Mouse (Mus musculus) midbrain, embryonic 10.5 days (tissue): ENCODE measurements at regions not wholly inside any gene's neighbourhood (a gene's known extent, or its start where the extent isn't known, plus 50 kb on each side); places are given as distances from the start of the nearest gene placed in this dataset.

ENCODE experiments used
- DNase-seq: peaks from one replicate; pipeline ENCODE4 v3.0.0-alpha.2; 2017; ENCODE audit warnings: low spot score
- H3K27ac ChIP-seq: fragments of 300-500 bp; sonication (generic); replicated peaks from 2 replicates; pipeline ENCODE4 v1.5.1; 2016; ENCODE audit warnings: mild to moderate bottlenecking
- H3K27me3 ChIP-seq: fragments of 300-500 bp; sonication (generic); 2 replicates; pipeline ENCODE4 v1.6.1; 2016; ENCODE audit warnings: low read depth, mild to moderate bottlenecking; ENCODE audit not compliant: poor library complexity, severe bottlenecking
- H3K36me3 ChIP-seq: fragments of 300-500 bp; sonication (generic); 2 replicates; pipeline ENCODE4 v1.6.1; 2016; ENCODE audit warnings: mild to moderate bottlenecking, moderate library complexity
- H3K4me1 ChIP-seq: fragments of 300-500 bp; sonication (generic); 2 replicates; pipeline ENCODE4 v1.6.1; 2016
- H3K4me3 ChIP-seq: fragments of 300-500 bp; sonication (generic); 2 replicates; pipeline ENCODE4 v1.5.1; 2016; ENCODE audit warnings: mild to moderate bottlenecking, moderate library complexity
- H3K9me3 ChIP-seq: fragments of 300-500 bp; sonication (generic); replicated peaks from 2 replicates; pipeline ENCODE4 v1.6.1; 2016; ENCODE audit warnings: mild to moderate bottlenecking
- WGBS: fragments of 180-500 bp; shearing (Covaris S2); methylation state at CpG from one replicate; pipeline ENCODE4 v1.1.7; 2016; 5-methylcytosine and 5-hydroxymethylcytosine counted together

DNA sequence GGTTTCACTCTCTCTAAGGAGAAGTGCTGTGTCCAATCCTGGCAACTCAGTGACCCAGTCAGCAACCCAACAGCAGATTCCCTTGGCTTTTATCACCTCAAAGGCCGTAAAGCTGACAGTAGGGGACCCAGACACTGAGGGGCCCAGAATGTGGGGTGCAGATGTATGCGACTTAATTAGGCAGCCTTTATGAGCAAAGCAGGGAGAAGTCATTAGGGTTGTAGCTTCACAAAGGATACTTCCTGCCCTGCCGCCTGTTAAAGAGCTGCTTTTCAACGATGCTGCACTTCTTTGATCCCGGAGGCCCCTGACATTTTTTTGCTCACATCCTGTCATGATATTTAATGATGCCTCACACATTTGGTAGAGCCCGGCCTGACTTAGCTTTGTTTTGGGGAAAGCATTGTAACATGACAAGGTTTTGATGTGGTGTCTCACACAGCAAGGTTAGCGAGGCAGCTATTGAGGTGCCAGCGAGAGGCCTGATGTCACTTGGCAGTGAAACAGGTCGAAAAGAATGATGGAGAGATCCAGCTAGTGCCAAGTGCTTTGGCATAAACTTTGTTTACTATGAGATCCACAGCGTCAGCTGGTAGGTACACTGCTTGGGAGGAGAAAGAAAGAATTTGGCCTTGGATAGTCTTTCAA lies 240.2 kb downstream of the Slc4a3 start:
- WGBS: 59% methylated on average over 10 of the region's 10 CpGs

DNA sequence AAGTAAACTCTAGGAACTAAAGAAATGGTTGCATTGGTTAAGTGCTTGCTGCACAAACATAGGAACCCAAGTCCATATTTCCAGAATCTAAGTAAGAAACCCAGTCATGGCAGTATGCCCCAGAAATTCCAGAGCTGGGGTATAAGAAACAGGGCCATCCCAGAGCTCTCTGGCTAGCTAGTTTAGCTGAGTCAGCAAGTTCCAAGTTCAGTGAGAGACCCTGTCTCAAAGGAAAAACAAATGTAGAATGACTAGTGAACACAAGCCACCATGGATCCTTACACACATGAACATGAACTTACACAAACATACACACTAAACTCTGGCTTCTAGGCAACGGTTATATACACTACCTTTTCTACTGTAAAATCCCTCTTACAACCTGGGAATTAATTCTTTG lies 245.4 kb downstream of the Slc4a3 start:
- Histone ChIP-seq H3K27me3 (peaks cover 22% of the 10 kb centered on the region), H3K9me3 (peaks cover 9% of the 10 kb centered on the region; the same call in 1 of the 2 replicates)
- 90% methylated on average over 1 of the region's 1 CpGs for WGBS

More for the DNA sequence above, 240.2 kb downstream of the Slc4a3 start:
- peaks cover 14% of the 10 kb centered on the region for H3K4me1 ChIP-seq
- H3K27me3 ChIP-seq: peaks cover 35% of the 10 kb centered on the region
- H3K36me3 ChIP-seq: no peaks in the 10 kb centered on the region
- no peak overlapping the region for H3K4me3 ChIP-seq
- no peaks in the 10 kb centered on the region for H3K9me3 ChIP-seq
- DNase-seq: no peak
- H3K27ac ChIP-seq: no peak overlapping the region

DNA sequence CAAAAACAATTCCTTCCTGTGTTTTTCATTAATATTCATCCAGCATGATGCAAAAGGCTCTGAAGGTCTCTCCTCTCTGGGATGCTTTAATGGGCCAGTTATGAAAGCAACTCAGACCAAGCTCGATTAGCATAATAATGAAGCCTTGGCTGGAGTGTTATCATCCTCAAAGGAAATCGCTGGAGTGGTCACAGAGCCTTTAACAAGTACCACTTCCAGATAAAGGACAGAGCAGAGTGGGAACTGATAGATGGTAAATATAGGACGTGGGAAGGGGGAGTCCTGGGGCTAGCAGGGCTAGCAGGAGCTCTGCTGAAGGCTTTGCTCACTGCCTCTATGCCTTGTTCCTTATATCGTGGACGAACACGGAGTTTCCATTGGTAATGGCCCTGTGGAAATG lies 251.7 kb downstream of the Slc4a3 start:
- H3K27me3 ChIP-seq: peaks cover 28% of the 10 kb centered on the region
- H3K36me3 ChIP-seq: no peaks in the 10 kb centered on the region
- peaks cover 6% of the 10 kb centered on the region; the same call in 1 of the 2 replicates for H3K9me3 ChIP-seq
- peaks cover 23% of the 10 kb centered on the region for H3K4me1 ChIP-seq
- no peak overlapping the region for H3K27ac ChIP-seq
- 51% methylated on average over 6 of the region's 6 CpGs for WGBS
- DNase-seq: no peak
- no peak overlapping the region for H3K4me3 ChIP-seq

More for the DNA sequence above, 245.4 kb downstream of the Slc4a3 start:
- H3K36me3 ChIP-seq: no peaks in the 10 kb centered on the region
- H3K4me1 ChIP-seq: peaks cover under 1% of the 10 kb centered on the region; the same call in 1 of the 2 replicates
- no peak for DNase-seq
- no peak overlapping the region for H3K4me3 ChIP-seq
- H3K27ac ChIP-seq: no peak overlapping the region

DNA sequence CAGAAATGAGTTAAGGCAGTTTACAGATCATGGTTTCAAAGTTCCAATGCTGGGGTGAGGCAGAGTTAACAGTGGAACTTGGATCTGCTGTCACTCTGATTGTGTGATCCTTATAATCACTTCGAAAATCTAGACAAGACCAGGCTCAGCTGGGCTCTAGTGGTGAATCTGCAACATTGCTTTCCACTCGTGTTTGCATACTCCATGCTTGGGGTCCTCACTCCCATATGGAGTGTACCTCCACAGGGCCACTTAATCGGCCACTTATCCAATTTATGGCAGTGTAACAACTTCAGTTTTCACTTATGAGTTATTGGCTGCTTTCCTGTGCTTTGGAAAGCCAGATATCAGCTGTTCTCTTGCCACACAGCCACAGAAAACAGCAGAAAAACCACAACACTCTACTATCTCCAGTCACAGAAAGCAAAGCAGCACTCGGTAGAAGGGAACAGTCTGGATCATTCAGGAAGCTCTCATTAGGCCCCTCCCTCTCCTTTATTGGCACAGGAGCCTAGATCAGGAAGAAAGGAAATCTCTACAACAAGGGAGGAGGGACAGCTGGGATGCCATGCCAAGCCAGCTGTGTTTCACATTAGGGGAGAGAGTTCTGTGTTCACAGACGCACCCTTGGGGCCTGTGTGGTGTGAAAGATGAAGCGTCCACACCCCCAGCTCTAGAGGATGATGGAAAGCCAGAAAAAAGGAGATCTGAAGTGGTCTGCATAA lies 252.5 kb downstream of the Slc4a3 start:
- H3K36me3 ChIP-seq: no peaks in the 10 kb centered on the region
- H3K27ac ChIP-seq: peak overlapping the region; percentile 43; the same call in 1 of the 2 replicates
- peaks cover 35% of the 10 kb centered on the region for H3K27me3 ChIP-seq
- no peaks in the 10 kb centered on the region for H3K9me3 ChIP-seq
- WGBS: 75% methylated on average over 6 of the region's 6 CpGs
- DNase-seq: no peak
- H3K4me1 ChIP-seq: peaks cover 29% of the 10 kb centered on the region
- H3K4me3 ChIP-seq: no peak overlapping the region

DNA sequence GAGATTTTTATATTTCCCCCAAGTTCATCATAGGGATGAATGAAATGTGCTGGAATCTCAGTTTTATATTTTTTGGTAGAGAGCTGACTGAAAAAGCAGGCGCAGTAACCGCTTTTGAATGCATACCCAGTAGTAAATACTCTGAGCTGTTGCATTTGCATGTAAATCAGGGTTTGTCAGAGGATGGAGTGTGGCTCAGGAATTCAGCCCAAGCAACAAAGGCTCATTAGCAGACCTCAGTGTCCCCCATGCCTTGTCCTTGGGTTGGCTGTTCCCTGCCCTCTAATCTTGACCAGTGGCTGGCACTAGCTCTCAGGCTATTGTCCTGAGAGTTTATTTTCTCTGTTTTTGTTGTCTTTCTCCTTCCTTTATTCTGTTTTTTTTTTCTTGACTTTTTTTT lies 258.4 kb downstream of the Slc4a3 start:
- H3K4me3 ChIP-seq: no peak overlapping the region
- 11% methylated on average over 2 of the region's 2 CpGs for WGBS
- no peaks in the 10 kb centered on the region for H3K36me3 ChIP-seq
- no peak for DNase-seq
- peaks cover 26% of the 10 kb centered on the region for H3K4me1 ChIP-seq
- H3K27me3 ChIP-seq: peaks cover 22% of the 10 kb centered on the region
- H3K9me3 ChIP-seq: no peaks in the 10 kb centered on the region
- peak overlapping the region; percentile 52; the same call in 1 of the 2 replicates for H3K27ac ChIP-seq

DNA sequence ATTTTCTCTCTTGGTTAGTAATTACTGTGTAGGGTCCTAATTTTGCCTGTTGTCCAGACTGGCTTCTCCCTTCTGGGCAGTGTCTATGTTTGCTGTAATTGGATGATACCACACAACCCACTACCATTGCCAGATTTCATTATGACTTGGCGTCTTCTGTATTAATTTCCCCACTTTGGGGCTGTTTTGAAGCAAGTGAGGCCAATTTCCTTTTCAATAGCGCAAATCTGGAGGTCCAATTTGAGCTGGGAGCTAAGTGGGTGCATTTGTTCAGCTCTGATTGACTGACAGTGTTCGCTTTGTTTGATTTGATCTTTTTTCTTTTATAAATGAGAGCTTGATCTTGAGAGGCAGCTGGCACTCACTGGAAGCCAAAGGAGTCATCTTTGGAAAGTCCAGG lies 266.4 kb downstream of the Slc4a3 start:
- no peaks in the 10 kb centered on the region for H3K9me3 ChIP-seq

DNA sequence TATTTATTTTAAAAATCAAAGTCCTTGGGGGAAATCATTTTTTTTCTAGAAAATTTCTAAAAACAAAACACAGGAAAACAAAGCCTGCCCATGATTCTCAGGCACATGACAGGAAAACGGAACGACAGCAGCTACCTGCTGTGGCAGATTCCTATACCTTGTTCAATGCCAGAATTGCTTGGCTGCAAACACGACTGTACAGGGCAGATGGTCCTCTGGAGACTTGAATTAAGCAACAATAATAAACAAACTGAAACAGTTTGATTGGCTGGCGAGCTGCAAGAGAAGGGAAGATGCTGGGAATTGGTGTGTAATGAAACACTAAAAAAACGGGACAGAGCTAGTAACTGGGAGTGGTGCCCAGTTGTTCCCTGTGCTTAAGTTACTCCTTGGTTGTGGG lies 280.1 kb downstream of the Slc4a3 start:
- Histone ChIP-seq H3K9me3 (no peaks in the 10 kb centered on the region), H3K36me3 (no peaks in the 10 kb centered on the region)

More for the DNA sequence above, 266.4 kb downstream of the Slc4a3 start:
- no peak for DNase-seq
- H3K27ac ChIP-seq: no peak overlapping the region
- no peaks in the 10 kb centered on the region for H3K4me1 ChIP-seq
- H3K27me3 ChIP-seq: no peaks in the 10 kb centered on the region
- WGBS: 82% methylated on average over 3 of the region's 3 CpGs
- no peaks in the 10 kb centered on the region for H3K36me3 ChIP-seq
- no peak overlapping the region for H3K4me3 ChIP-seq

DNA sequence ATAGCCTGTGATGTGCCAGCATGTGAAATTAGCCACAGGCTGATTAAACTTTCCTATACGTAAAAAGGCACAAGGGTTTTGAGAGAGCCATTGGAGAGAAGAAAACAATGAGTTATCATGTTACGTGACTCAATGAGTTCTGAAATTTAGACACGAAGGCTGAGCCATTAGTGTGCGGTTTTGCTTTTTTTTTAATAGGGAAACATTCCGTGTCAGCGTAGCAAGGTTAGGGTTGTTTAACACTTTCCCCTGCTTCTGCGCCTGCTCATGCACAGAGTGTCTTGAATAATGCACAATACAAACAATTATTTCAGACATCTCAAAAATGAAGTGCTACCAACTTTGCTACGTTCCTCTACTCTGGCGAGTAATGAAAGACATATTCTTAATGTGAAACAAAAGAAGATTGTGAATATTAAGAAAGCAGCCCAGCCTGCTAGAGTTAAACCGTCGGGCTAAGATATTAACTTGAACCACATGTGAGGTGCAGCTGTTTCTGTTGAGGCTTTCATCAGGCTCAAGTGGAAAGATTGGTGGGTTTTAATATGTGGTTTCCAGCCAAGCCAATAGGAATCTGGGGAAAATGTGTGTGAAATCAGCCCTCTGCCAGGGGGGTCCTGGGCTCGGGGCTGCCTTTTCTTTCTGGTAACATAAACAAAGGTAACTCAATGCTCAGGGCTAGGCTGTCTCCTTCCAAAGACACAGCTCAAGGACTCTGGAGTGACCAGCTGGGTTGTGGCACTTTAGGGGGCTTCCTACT lies 287.2 kb downstream of the Slc4a3 start:
- peaks cover 66% of the 10 kb centered on the region for H3K27me3 ChIP-seq
- no peak overlapping the region for H3K27ac ChIP-seq
- 71% methylated on average over 12 of the region's 12 CpGs for WGBS
- H3K9me3 ChIP-seq: no peaks in the 10 kb centered on the region
- no peaks in the 10 kb centered on the region for H3K36me3 ChIP-seq
- H3K4me3 ChIP-seq: no peak overlapping the region
- DNase-seq: peak; percentile 28
- H3K4me1 ChIP-seq: peaks cover 3% of the 10 kb centered on the region; the same call in 1 of the 2 replicates

More for the DNA sequence above, 280.1 kb downstream of the Slc4a3 start:
- WGBS: 72% methylated on average over 5 of the region's 5 CpGs
- no peak for DNase-seq
- no peak overlapping the region for H3K4me3 ChIP-seq
- H3K27ac ChIP-seq: no peak overlapping the region
- H3K4me1 ChIP-seq: no peaks in the 10 kb centered on the region
- H3K27me3 ChIP-seq: 0 out of 2 replicates have a peak, but pooled peaks cover 13% of the 10 kb centered on the region

DNA sequence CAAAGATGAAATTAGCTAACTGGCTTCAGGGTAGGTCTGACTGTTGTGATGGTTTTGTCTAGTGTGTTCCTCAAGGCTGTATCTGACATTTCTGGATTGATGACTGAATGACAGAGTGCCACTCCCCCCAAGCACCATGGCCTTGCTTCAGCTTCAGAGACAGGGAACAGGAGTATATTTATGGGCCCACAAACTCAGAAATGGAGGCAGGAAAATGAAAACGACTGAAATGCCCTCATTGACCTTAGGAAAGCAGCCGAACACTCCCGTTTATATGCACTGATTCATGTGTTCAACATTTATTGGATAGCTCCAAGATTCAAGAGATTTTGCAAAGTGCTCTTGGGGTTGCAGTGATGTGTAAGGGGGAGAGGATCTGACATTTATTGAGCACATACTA lies 288.3 kb downstream of the Slc4a3 start:
- peaks cover 77% of the 10 kb centered on the region for H3K27me3 ChIP-seq
- 85% methylated on average over 3 of the region's 3 CpGs for WGBS
- no peak overlapping the region for H3K27ac ChIP-seq
- peaks cover 3% of the 10 kb centered on the region; the same call in 1 of the 2 replicates for H3K4me1 ChIP-seq
- H3K9me3 ChIP-seq: no peaks in the 10 kb centered on the region
- no peak overlapping the region for H3K4me3 ChIP-seq
- no peak for DNase-seq
- H3K36me3 ChIP-seq: no peaks in the 10 kb centered on the region

DNA sequence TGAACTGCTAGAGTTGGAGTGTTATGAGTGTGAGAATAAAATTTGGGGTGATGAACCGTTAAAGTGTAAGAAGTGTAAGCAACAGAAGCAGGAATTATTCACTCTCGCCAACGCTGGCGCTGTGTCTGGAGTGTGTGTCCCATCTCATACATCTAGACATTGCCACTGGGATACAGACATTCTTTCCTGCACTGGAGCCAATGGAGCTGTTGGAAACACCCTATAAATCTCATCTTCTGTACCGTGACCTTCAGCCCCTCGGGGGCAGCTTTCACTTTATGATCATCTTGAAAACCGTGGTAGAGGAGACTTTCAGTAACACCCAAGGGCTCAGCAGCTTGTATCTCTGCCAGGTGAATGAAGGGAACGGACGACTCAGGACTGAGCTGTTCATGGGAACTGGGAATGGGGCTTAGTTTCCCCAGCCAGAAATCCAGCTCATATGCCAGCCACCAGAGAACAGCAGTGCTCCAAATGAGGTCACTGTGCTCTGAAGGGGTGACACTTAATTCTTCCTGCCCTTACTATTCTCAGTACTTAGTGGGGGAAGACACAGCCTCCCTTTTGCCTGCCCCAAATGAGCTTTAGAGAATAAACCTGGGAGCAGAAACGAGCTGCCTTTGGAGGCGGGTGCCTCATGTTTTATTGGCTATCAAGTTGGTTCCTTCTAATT lies 293.6 kb downstream of the Slc4a3 start:
- no peak for DNase-seq
- H3K4me3 ChIP-seq: no peak overlapping the region
- H3K27me3 ChIP-seq: peaks cover 85% of the 10 kb centered on the region
- peaks cover 20% of the 10 kb centered on the region for H3K4me1 ChIP-seq
- 88% methylated on average over 11 of the region's 11 CpGs for WGBS
- H3K9me3 ChIP-seq: no peaks in the 10 kb centered on the region
- no peak overlapping the region for H3K27ac ChIP-seq
- H3K36me3 ChIP-seq: no peaks in the 10 kb centered on the region

DNA sequence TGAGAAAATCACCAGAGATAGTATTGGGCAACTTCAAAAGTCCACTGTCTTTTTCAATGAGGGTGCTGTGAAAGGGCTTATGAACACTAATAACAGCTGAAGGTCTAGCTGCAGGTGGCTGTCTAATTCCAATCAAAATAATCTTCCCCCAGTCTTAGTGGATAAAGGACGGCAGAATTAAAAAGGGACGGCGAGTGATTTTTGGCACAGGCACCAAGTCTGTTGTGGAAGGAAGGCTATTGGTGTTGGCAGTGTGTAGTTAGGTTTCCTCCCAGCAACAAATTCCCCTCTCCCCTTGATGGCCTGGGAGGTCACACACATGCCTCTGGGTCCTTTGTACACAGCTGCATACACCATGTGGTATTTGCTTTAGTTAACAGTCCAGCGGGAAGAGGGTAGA lies 296.3 kb downstream of the Slc4a3 start:
- no peaks in the 10 kb centered on the region for H3K9me3 ChIP-seq
- H3K27me3 ChIP-seq: peaks cover 86% of the 10 kb centered on the region
- H3K4me1 ChIP-seq: peaks cover 26% of the 10 kb centered on the region
- no peak overlapping the region for H3K4me3 ChIP-seq
- H3K27ac ChIP-seq: no peak overlapping the region
- whole genome bisulfite sequencing: 42% methylated on average over 4 of the region's 4 CpGs
- DNase-seq: no peak
- H3K36me3 ChIP-seq: no peaks in the 10 kb centered on the region

DNA sequence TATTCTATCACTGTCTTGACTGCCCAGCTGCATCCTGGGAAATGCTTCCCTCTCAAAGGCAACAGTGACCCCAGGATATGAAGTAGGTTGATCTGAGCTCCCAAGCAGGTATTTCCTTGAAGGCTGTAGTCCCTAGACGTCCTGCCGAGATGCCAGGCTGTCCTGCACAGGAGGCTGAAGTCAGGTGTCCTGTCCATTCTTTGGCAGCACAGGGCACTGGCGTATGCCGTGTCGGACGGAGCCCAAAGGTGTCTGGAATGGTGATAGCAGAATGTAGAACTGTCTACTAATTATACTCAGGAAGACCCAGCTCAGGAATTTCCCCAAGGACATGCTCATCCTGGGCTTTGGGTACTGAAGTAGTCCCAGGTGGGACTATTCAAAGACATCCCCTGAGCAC lies 297.3 kb downstream of the Slc4a3 start:
- no peak for DNase-seq
- Histone ChIP-seq H3K9me3 (no peaks in the 10 kb centered on the region), H3K4me1 (peaks cover 26% of the 10 kb centered on the region), H3K27me3 (peaks cover 82% of the 10 kb centered on the region), H3K4me3 (no peak overlapping the region), H3K36me3 (no peaks in the 10 kb centered on the region), H3K27ac (no peak overlapping the region)
- 93% methylated on average over 6 of the region's 6 CpGs for WGBS
